Mouse (Mus musculus) kidney, adult 2 months (tissue): ENCODE data around the gene Ap3s2.

Experiments used
- CTCF ChIP-seq: fragments of 200-500 bp; conservative IDR thresholded peaks from 2 replicates; pipeline ENCODE4 v1.5.1; 2011; ENCODE audit warnings: low read depth, mild to moderate bottlenecking, control low read depth, low read length, moderate library complexity, mixed read lengths; ENCODE audit not compliant: insufficient read depth, insufficient read length
- POLR2A ChIP-seq: fragments of 200-500 bp; IDR thresholded peaks from one replicate; pipeline ENCODE4 v1.6.1; 2011; ENCODE audit warnings: low read depth, low read length, control low read depth

DNA sequence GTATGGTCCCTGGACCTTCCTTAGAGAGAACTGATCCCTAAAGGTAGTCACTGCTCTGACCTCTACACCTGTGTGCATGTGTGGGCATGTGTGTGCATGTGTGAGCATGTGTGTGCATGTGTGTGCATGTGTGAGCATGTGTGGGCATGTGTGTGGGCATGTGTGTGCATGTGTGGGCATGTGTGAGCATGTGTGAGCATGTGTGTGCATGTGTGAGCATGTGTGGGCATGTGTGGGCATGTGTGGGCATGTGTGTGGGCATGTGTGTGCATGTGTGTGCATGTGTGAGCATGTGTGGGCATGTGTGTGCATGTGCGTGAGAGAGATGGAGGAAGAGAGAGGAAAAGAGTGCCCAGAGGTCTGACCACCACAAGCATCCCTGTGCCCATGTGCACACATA, 34.4 kb upstream of the Ap3s2 start:
- TF ChIP-seq POLR2A, result no peak
- TF ChIP-seq CTCF, result no peak
